Mouse (Mus musculus) CH12.LX (cell line): ENCODE data around the gene Myo18a.

Experiments
- CTCF ChIP-seq, 2 experiments: IDR thresholded peaks in 1 of 2; conservative IDR thresholded peaks in 1 of 2; 2 replicates each; pipeline ENCODE4 v1.5.1; 2011 to 2012; ENCODE audit warnings: low read depth in 2 of 2, low read length in 2 of 2, improper control_type of control experiment in 1 of 2, inconsistent platforms in 1 of 2, mild to moderate bottlenecking in 1 of 2, moderate library complexity in 1 of 2
- MAX ChIP-seq: IDR thresholded peaks from 2 replicates; pipeline ENCODE4 v1.6.1; 2011; ENCODE audit warnings: low read length, improper control_type of control experiment
- SMC3 ChIP-seq: IDR thresholded peaks from 2 replicates; pipeline ENCODE4 v1.6.1; 2011; ENCODE audit warnings: low read depth, low read length, improper control_type of control experiment
- TCF12 ChIP-seq: IDR thresholded peaks from 2 replicates; pipeline ENCODE4 v1.6.1; 2014; ENCODE audit warnings: low read depth, mild to moderate bottlenecking, inconsistent platforms, low read length, improper control_type of control experiment
- UBTF ChIP-seq: IDR thresholded peaks from 2 replicates; pipeline ENCODE4 v1.6.1; 2012; ENCODE audit warnings: low read depth, mild to moderate bottlenecking, inconsistent platforms, low read length, improper control_type of control experiment, moderate library complexity
- USF1 ChIP-seq: IDR thresholded peaks from 2 replicates; pipeline ENCODE4 v1.6.1; 2014; ENCODE audit warnings: low read depth, mild to moderate bottlenecking, inconsistent platforms, low read length, improper control_type of control experiment

DNA sequence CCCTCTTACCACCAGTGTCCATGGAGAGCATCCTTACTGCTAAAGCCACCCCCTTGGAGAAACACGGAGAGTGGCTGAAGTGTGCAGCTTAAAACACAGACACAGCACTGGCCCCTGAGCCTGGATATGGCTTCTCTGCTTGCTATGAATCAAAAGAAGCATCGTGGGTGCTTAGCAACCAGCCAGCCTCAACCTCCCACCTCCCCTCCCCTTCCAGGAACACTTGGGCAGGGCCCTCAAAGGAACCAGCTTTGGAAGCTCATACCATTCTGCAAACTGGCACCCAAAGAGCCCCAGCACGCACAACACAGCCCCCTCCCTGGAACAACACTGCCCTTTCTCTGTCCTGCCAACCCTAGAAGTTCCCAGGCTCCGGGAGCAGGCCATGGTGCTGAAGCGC lies 146.3 kb downstream of the Myo18a start:
- TF ChIP-seq CTCF (conservative IDR thresholded peaks at IDR 0.05 in 1 of 2, IDR thresholded peaks at IDR 0.05 in 1 of 2; ENCODE audit: low read depth in 2 of 2, low read length in 2 of 2) (no peak), TCF12 (no peak), MAX (no peak), SMC3 (no peak), USF1 (no peak), UBTF (no peak)
